Mouse (Mus musculus) limb, embryonic 13.5 days (tissue): ENCODE measurements around the gene Orai2. TPM values are rescaled to one million over a fixed set of nuclear protein-coding genes. Genes with fewer than 3 reads are reported as not detected.
"Not testable (repeated sequence)": the region's sequence is repeated elsewhere in the genome, so short reads cannot be mapped to it uniquely, and the experiment has no call there.

ENCODE experiments used
- ATAC-seq: fragments of 200-750 bp; cut with Nextera tagmentation; 2 replicates; pipeline ENCODE4 v1.8.0; 2017; ENCODE audit warnings: low read depth, moderate number of reproducible peaks, moderate TSS enrichment; ENCODE audit not compliant: low FRiP score
- H3K27ac ChIP-seq: fragments of 300-500 bp; sonication (generic); 2 replicates; pipeline ENCODE4 v1.5.1; 2015; ENCODE audit warnings: inconsistent platforms, mild to moderate bottlenecking, moderate library complexity
- H3K27me3 ChIP-seq: fragments of 300-500 bp; sonication (generic); 2 replicates; pipeline ENCODE4 v1.6.1; 2015; ENCODE audit warnings: mild to moderate bottlenecking, inconsistent platforms
- H3K36me3 ChIP-seq: fragments of 300-500 bp; sonication (generic); 2 replicates; pipeline ENCODE4 v1.6.1; 2015; ENCODE audit warnings: inconsistent platforms, mild to moderate bottlenecking, moderate library complexity
- H3K4me1 ChIP-seq: fragments of 300-500 bp; sonication (generic); 2 replicates; pipeline ENCODE4 v1.6.1; 2015; ENCODE audit warnings: inconsistent platforms
- H3K4me2 ChIP-seq: fragments of 300-500 bp; sonication (generic); replicated peaks from 2 replicates; pipeline ENCODE4 v1.6.1; 2015; ENCODE audit warnings: inconsistent platforms, mild to moderate bottlenecking, moderate library complexity
- H3K4me3 ChIP-seq: fragments of 300-500 bp; sonication (generic); 2 replicates; pipeline ENCODE4 v1.5.1; 2015; ENCODE audit warnings: moderate library complexity, mild to moderate bottlenecking, inconsistent platforms
- H3K9ac ChIP-seq: fragments of 300-500 bp; sonication (generic); 2 replicates; pipeline ENCODE4 v1.6.1; 2015; ENCODE audit warnings: mild to moderate bottlenecking, inconsistent platforms
- H3K9me3 ChIP-seq: fragments of 300-500 bp; sonication (generic); 2 replicates; pipeline ENCODE4 v1.6.1; 2016; ENCODE audit warnings: inconsistent platforms
- WGBS: fragments of 180-500 bp; shearing (Covaris S2); methylation state at CpG from one replicate; pipeline ENCODE4 v1.1.7; 2015; 5-methylcytosine and 5-hydroxymethylcytosine counted together
- polyA plus RNA-seq: library from polyadenylated mRNA; unstranded; fragments of >200 nt; fragmentation: Nextera tagmentation; extraction: Ambion mirVana; gene quantifications from 2 replicates; pipeline ENCODE4 v1.2.1, GENCODE M21; 2015

Gene Orai2
- polyA plus RNA-seq: 11.1 and 11.9 TPM in 2 replicates

DNA sequence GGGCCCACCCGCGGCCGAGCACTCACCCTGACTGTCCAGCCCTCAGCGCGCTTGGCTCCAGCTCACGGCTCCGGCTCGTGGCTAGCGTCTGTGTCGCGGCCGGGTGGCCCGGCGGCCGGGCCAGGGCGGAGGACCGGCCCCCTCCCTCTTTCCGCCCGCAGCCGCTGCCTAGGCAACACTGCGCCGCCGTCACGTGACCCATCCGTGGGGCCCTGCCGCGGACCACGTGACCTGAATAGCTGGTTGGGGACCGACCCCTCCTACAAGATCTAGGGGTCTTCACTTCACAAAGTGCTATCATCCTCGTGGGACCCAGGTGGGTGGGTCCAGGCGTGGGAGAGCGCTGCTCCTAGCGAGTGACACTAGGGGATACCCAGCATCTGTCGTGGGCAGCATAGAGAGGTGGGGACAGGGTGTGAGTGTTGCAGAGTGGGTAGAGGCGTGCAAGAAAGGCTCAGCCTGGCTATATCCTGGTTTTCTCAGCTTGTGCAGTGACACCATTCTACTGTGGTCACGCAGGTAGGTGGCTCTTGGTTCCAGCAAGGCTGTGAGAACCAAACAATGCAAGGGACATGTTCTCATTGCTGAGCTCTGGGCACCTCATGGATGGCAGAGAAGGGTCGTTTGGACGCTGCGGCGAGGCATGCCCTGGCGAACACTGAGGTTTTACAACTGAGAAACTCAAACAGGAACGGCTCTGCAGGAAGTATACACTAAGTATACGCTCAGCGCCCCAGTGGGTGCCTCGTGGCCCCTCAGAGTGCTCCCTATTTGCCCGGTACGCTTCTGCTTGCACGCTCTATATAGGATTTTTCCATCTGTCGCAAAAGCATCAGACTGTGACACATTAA, at the start of gene Orai2:
Orai2 (minus strand) TSS at position 202 of the 851 bp plus-strand sequence.
- Histone ChIP-seq H3K9me3 (peaks cover 6% of the 10 kb centered on the region; the same call in 1 of the 2 replicates), H3K9ac (peak within 1 kb of the TSS; percentile 77), H3K27me3 (0 out of 2 replicates have a peak, but pooled peaks cover 6% of the 10 kb centered on the region), H3K4me2 (peak within 1 kb of the TSS; percentile 92), H3K4me3 (peak within 1 kb of the TSS; percentile 59), H3K27ac (no peak within 1 kb of the TSS; the same call in 1 of the 2 replicates), H3K4me1 (peaks cover 14% of the 10 kb centered on the region), H3K36me3 (0 out of 2 replicates have a peak, but pooled peaks cover 12% of the 10 kb centered on the region)
- ATAC-seq: peak; percentile 90
- WGBS: 4% methylated on average over 49 of the region's 49 CpGs

- peaks cover 37% of the 10 kb centered on the region for H3K36me3 ChIP-seq
- WGBS: 81% methylated on average over 12 of the region's 12 CpGs
- no peak for ATAC-seq
These were observed 48.1 kb upstream of the Orai2 start for GRCm38 (mm10) chr5:136218585-136218984.

DNA sequence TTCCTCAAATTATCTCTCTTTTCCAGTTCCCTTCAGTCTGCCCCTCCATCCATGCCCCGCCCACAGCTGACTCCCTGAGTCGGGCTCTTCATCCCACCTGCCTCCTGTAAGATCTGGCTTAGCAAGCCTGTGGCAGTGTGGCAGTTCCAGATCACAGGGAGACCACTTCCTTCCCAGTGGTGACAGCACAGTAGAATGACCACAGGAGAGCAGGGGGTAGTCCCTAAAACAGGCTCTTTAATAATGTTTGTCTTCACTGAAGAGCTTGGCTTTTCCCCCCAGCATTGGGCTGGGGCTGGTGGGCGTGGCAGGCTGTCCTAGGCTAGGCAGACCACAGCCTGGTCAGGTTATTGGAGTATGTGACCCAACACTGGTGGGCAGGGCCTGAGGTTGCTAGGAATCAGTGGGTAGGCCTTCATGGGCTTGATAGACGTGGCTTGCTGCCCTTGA, 47.4 kb upstream of the Orai2 start:
- Histone ChIP-seq H3K4me2 (no peak overlapping the region), H3K36me3 (peaks cover 30% of the 10 kb centered on the region), H3K9ac (no peak overlapping the region), H3K9me3 (no peaks in the 10 kb centered on the region), H3K4me3 (no peak overlapping the region), H3K4me1 (no peaks in the 10 kb centered on the region), H3K27me3 (no peaks in the 10 kb centered on the region), H3K27ac (no peak overlapping the region)
- ATAC-seq: no peak
- 64% methylated on average over 4 of the region's 4 CpGs for WGBS

More at GRCm38 (mm10) chr5:136218585-136218984, 48.1 kb upstream of the Orai2 start:
- no peak overlapping the region for H3K27ac ChIP-seq
- H3K27me3 ChIP-seq: no peaks in the 10 kb centered on the region
- H3K4me2 ChIP-seq: no peak overlapping the region
- H3K9ac ChIP-seq: no peak overlapping the region
- no peak overlapping the region for H3K4me3 ChIP-seq
- H3K9me3 ChIP-seq: 0 out of 2 replicates have a peak, but pooled peaks cover 2% of the 10 kb centered on the region
- H3K4me1 ChIP-seq: no peaks in the 10 kb centered on the region

GRCm38 (mm10) chr5:136217004-136217665, 46.6 kb upstream of the Orai2 start:
- WGBS: 82% methylated on average over 18 of the region's 18 CpGs
- ATAC-seq: no peak
- H3K27ac ChIP-seq: no peak overlapping the region

DNA sequence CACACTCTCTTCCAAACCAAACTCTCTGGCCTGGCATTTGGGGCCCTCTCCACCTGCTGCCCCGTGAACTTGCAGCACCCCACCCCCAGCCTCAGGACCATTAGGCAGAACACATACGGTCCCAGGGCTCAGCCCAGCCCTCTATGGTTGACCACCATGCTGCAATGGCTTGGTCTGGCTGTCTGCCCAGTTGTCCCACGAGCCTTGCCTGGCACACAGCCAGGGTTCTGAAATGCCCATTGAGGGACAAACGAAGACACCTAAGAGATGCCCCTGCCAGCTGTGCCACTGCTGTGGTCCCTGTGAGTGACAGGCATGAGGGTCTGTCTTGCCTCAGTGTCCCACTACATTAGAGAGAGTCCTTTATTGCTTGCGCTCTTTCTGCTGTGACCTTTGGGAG, 45.4 kb upstream of the Orai2 start:
- Histone ChIP-seq H3K9me3 (no peaks in the 10 kb centered on the region), H3K36me3 (peaks cover 19% of the 10 kb centered on the region), H3K9ac (no peak overlapping the region), H3K4me1 (no peaks in the 10 kb centered on the region), H3K27ac (no peak overlapping the region), H3K4me3 (no peak overlapping the region), H3K4me2 (no peak overlapping the region), H3K27me3 (no peaks in the 10 kb centered on the region)
- 87% methylated on average over 5 of the region's 5 CpGs for WGBS
- ATAC-seq: no peak

More at GRCm38 (mm10) chr5:136217004-136217665, 46.6 kb upstream of the Orai2 start:
- no peaks in the 10 kb centered on the region for H3K27me3 ChIP-seq
- H3K36me3 ChIP-seq: peaks cover 28% of the 10 kb centered on the region
- H3K4me2 ChIP-seq: no peak overlapping the region
- H3K9ac ChIP-seq: peak overlapping the region; percentile 19; the same call in 1 of the 2 replicates
- H3K9me3 ChIP-seq: no peaks in the 10 kb centered on the region
- no peak overlapping the region for H3K4me3 ChIP-seq
- no peaks in the 10 kb centered on the region for H3K4me1 ChIP-seq

DNA sequence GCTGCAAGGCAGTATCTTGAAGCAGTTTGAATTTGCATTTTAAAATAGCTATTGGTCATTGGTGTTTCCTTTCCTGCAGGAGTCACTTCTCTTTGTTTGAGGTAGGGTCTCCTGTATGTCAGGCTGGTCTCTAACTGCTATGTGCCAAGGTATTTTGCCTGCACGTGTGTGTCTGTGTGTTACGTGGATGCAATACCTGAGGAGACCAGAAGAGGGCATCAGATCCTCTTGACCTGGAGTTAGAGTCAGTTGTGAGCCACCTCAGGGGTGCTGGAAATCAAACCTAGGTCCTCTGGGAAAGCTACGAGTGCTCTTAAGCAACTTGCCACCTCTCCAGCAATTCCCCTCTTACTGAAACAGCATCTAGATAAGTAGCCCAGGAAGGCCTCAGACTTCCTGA, 44.7 kb upstream of the Orai2 start:
- H3K9ac ChIP-seq: no peak overlapping the region
- H3K4me3 ChIP-seq: no peak overlapping the region
- 87% methylated on average over 3 of the region's 3 CpGs for WGBS
- H3K36me3 ChIP-seq: peaks cover 19% of the 10 kb centered on the region
- H3K4me2 ChIP-seq: no peak overlapping the region
- H3K27me3 ChIP-seq: no peaks in the 10 kb centered on the region
- H3K4me1 ChIP-seq: no peaks in the 10 kb centered on the region
- ATAC-seq: no peak
- no peak overlapping the region for H3K27ac ChIP-seq
- H3K9me3 ChIP-seq: no peaks in the 10 kb centered on the region

DNA sequence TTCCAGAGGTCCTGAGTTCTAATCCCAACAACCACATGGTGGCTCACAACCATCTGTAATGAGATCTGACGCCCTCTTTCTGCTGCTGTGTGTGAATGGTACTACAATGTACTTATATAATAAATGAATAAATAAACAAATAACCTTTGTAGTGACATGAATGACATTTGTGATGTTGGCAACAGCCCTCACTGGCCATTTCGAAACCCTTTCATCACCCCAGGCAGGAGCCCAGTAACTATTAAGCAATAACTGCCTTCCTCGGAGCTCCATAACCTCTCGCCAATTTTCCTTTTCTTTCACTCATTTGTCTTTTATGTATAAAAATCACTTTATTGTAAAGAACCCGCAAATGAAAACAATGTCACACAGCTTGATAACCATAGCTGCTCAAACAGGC, 43.2 kb upstream of the Orai2 start:
- Histone ChIP-seq H3K36me3 (peaks cover 7% of the 10 kb centered on the region), H3K9me3 (no peaks in the 10 kb centered on the region), H3K27ac (no peak overlapping the region), H3K4me2 (no peak overlapping the region), H3K27me3 (no peaks in the 10 kb centered on the region), H3K4me1 (no peaks in the 10 kb centered on the region), H3K4me3 (no peak overlapping the region), H3K9ac (no peak overlapping the region)
- ATAC-seq: no peak
- 82% methylated on average over 5 of the region's 5 CpGs for WGBS

DNA sequence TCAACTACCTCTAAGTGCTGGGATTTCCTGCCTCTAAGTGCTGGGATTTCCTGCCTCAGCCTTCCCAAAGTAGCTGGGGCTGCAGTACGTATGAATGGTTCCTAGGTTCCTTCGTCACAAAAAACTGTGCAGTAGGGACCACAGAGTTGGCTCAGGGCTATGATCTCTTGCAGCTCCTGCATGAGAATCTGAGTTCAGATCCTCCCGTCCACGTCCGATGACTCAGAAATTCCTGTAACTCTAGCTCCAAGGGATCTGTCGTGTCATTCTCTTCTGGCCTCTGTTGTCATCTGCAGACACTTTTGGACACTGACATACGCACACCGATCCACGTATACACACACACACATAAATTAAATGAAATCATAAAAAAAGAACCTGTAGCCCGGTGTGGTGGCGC, 42.2 kb upstream of the Orai2 start:
- H3K4me3 ChIP-seq: no peak overlapping the region
- H3K4me2 ChIP-seq: no peak overlapping the region
- no peak overlapping the region for H3K9ac ChIP-seq
- H3K36me3 ChIP-seq: no peaks in the 10 kb centered on the region
- no peak for ATAC-seq
- 91% methylated on average over 11 of the region's 11 CpGs for WGBS
- no peaks in the 10 kb centered on the region for H3K4me1 ChIP-seq
- H3K27me3 ChIP-seq: no peaks in the 10 kb centered on the region
- no peaks in the 10 kb centered on the region for H3K9me3 ChIP-seq
- no peak overlapping the region for H3K27ac ChIP-seq

GRCm38 (mm10) chr5:136211341-136212102, 41.0 kb upstream of the Orai2 start:
- not testable (repeated sequence) for H3K9me3 ChIP-seq, H3K36me3 ChIP-seq, H3K9ac ChIP-seq, H3K4me3 ChIP-seq, H3K27ac ChIP-seq, H3K4me1 ChIP-seq, H3K27me3 ChIP-seq, ATAC-seq, H3K4me2 ChIP-seq
- 90% methylated on average over 14 of the region's 14 CpGs for WGBS

DNA sequence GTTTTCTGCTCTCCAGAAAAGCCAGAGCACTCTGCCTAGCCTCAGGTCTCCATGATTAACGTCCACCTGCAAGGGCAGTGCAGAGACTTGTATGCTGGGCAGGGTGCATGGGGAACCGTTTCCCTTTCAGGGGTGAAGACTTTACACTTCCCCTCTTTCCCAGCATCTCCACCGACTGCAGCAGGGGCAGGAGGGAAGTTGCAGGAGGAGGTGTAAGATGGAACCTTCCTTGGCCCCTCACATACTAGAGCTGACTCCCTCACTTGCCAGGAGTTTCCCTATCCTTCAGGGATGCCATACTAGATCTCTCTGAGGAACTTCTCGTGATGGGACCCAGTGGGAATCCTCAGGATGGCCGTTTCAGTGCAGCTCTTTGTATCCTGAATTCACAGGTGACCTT, 40.0 kb upstream of the Orai2 start:
- WGBS: 68% methylated on average over 5 of the region's 5 CpGs

DNA sequence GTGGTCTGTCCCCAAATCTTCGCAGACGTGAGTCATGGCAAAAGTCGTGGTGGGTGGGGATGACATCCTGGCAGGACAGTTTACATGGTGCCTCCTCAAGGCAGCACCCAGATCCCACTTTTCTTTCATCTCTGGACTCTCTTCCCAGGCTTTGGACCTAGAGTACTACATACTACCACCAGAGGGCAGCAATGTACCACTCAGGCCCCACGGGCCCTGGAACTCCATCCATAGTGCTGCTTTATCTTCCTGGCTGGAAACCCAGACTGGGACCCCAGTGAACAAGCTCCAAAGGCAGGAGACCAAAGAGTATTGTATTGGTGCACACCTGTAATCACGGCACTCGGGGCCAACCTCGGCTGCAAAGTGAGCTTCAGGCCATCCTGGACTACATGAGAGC, 31.3 kb upstream of the Orai2 start:
- Histone ChIP-seq H3K4me2 (no peak overlapping the region), H3K4me3 (no peak overlapping the region), H3K4me1 (peaks cover 15% of the 10 kb centered on the region), H3K27ac (no peak overlapping the region), H3K9me3 (no peaks in the 10 kb centered on the region), H3K27me3 (no peaks in the 10 kb centered on the region), H3K36me3 (peaks cover 4% of the 10 kb centered on the region), H3K9ac (no peak overlapping the region)
- WGBS: 30% methylated on average over 7 of the region's 7 CpGs
- ATAC-seq: 0 out of 2 replicates have a peak, but pooled peaks have one; percentile 40

More for the DNA sequence above, 40.0 kb upstream of the Orai2 start:
- Histone ChIP-seq H3K9me3 (no peaks in the 10 kb centered on the region), H3K27me3 (no peaks in the 10 kb centered on the region), H3K4me1 (no peaks in the 10 kb centered on the region), H3K4me3 (no peak overlapping the region), H3K4me2 (no peak overlapping the region), H3K27ac (no peak overlapping the region), H3K36me3 (no peaks in the 10 kb centered on the region), H3K9ac (no peak overlapping the region)
- ATAC-seq: no peak
